Mouse (Mus musculus) CH12.LX (cell line): ENCODE results near the gene Itsn1. TPM values are rescaled to one million over a fixed set of nuclear protein-coding genes. Genes with fewer than 3 reads are reported as not detected.

Experiments
- DNase-seq: peaks from one replicate; pipeline ENCODE4 v3.0.0-alpha.2; 2013; ENCODE audit errors: extremely low read depth
- H3K27ac ChIP-seq: 2 replicates; pipeline ENCODE4 v1.5.1; 2012; ENCODE audit warnings: low read depth, mild to moderate bottlenecking, control low read depth, moderate library complexity; ENCODE audit not compliant: insufficient read depth
- H3K27me3 ChIP-seq: replicated peaks from 2 replicates; pipeline ENCODE3; 2012; ENCODE audit warnings: inconsistent platforms
- H3K36me3 ChIP-seq, 2 experiments: replicated peaks in 1 of 2; 2 replicates each; pipeline versions ENCODE3 to v1.6.1; 2012; ENCODE audit warnings: inconsistent platforms in 1 of 2, low read length in 1 of 2, mild to moderate bottlenecking in 1 of 2, mixed read lengths in 1 of 2, moderate library complexity in 1 of 2; ENCODE audit not compliant: control insufficient read depth in 1 of 2, insufficient read depth in 1 of 2
- H3K4me1 ChIP-seq, 2 experiments: 2 replicates each; pipeline ENCODE4 v1.6.1; 2012; ENCODE audit warnings: inconsistent platforms in 1 of 2, moderate library complexity in 1 of 2; ENCODE audit not compliant: insufficient read depth in 2 of 2, control insufficient read depth in 1 of 2
- H3K4me2 ChIP-seq: 2 replicates; pipeline ENCODE4 v1.6.1; 2012; ENCODE audit warnings: low read depth, mild to moderate bottlenecking, control low read depth; ENCODE audit not compliant: poor library complexity, insufficient read depth, severe bottlenecking
- H3K4me3 ChIP-seq, 3 experiments: fragments of 150-350 bp in 1 of 3; sonication (generic) in 1 of 3; replicated peaks in 1 of 3; 2 replicates each; pipeline versions ENCODE3 to v1.5.1; 2011 to 2012; ENCODE audit warnings: low read depth in 2 of 3, low read length in 2 of 3, mild to moderate bottlenecking in 2 of 3, moderate library complexity in 2 of 3, control low read depth in 1 of 3, improper control_type of control experiment in 1 of 3, inconsistent platforms in 1 of 3, mixed read lengths in 1 of 3; ENCODE audit not compliant: poor library complexity in 1 of 3
- H3K79me2 ChIP-seq: replicated peaks from 2 replicates; pipeline ENCODE4 v1.6.1; 2012; ENCODE audit warnings: mild to moderate bottlenecking, moderate library complexity; ENCODE audit not compliant: control insufficient read depth, poor library complexity, insufficient read depth, severe bottlenecking; ENCODE audit errors: extremely low read depth
- H3K9ac ChIP-seq: 2 replicates; pipeline ENCODE4 v1.6.1; 2012; ENCODE audit warnings: low read depth, mild to moderate bottlenecking, control low read depth, moderate library complexity; ENCODE audit not compliant: insufficient read depth
- H3K9me3 ChIP-seq: replicated peaks from 2 replicates; pipeline ENCODE3; 2012; ENCODE audit warnings: low read length, inconsistent platforms, mixed read lengths
- BHLHE40 ChIP-seq: IDR thresholded peaks from 2 replicates; pipeline ENCODE4 v1.6.1; 2011; ENCODE audit warnings: mild to moderate bottlenecking, low read depth, low read length, improper control_type of control experiment
- CHD1 ChIP-seq: IDR thresholded peaks from 2 replicates; pipeline ENCODE4 v1.6.1; 2012; ENCODE audit warnings: low read depth, low read length, improper control_type of control experiment, inconsistent platforms
- CHD2 ChIP-seq: IDR thresholded peaks from 2 replicates; pipeline ENCODE4 v1.6.1; 2011; ENCODE audit warnings: low read length, improper control_type of control experiment
- E2F4 ChIP-seq: IDR thresholded peaks from 2 replicates; pipeline ENCODE4 v1.6.1; 2011; ENCODE audit warnings: low read depth, low read length, improper control_type of control experiment; ENCODE audit not compliant: insufficient replicate concordance
- ELF1 ChIP-seq: IDR thresholded peaks from 2 replicates; pipeline ENCODE4 v1.6.1; 2014; ENCODE audit warnings: low read depth, mild to moderate bottlenecking, inconsistent platforms, low read length, improper control_type of control experiment
- EP300 ChIP-seq: IDR thresholded peaks from 2 replicates; pipeline ENCODE4 v1.6.1; 2011; ENCODE audit warnings: low read length, improper control_type of control experiment
- ETS1 ChIP-seq: conservative IDR thresholded peaks from 2 replicates; pipeline ENCODE4 v1.6.1; 2012; ENCODE audit warnings: low read depth, mild to moderate bottlenecking, inconsistent platforms, low read length, improper control_type of control experiment, moderate library complexity
- GABPA ChIP-seq: IDR thresholded peaks from 2 replicates; pipeline ENCODE4 v1.6.1; 2012; ENCODE audit warnings: low read depth, low read length, improper control_type of control experiment, inconsistent platforms; ENCODE audit not compliant: insufficient replicate concordance
- HCFC1 ChIP-seq: IDR thresholded peaks from 2 replicates; pipeline ENCODE4 v1.6.1; 2012; ENCODE audit warnings: low read depth, mild to moderate bottlenecking, inconsistent platforms, low read length, improper control_type of control experiment
- IRF4 ChIP-seq: IDR thresholded peaks from 2 replicates; pipeline ENCODE4 v1.6.1; 2014; ENCODE audit warnings: low read depth, mild to moderate bottlenecking, inconsistent platforms, low read length, improper control_type of control experiment
- JUND ChIP-seq: conservative IDR thresholded peaks from 2 replicates; pipeline ENCODE4 v1.6.1; 2011; ENCODE audit warnings: low read depth, low read length, improper control_type of control experiment
- KAT2A ChIP-seq: IDR thresholded peaks from 2 replicates; pipeline ENCODE4 v1.6.1; 2012; ENCODE audit warnings: low read length, improper control_type of control experiment, inconsistent platforms; ENCODE audit not compliant: insufficient replicate concordance
- MAFK ChIP-seq: IDR thresholded peaks from 2 replicates; pipeline ENCODE4 v1.6.1; 2011; ENCODE audit warnings: low read length, improper control_type of control experiment; ENCODE audit not compliant: insufficient replicate concordance
- MAX ChIP-seq: IDR thresholded peaks from 2 replicates; pipeline ENCODE4 v1.6.1; 2011; ENCODE audit warnings: low read length, improper control_type of control experiment
- MAZ ChIP-seq: IDR thresholded peaks from 2 replicates; pipeline ENCODE4 v1.6.1; 2012; ENCODE audit warnings: low read depth, mild to moderate bottlenecking, inconsistent platforms, low read length, improper control_type of control experiment, moderate library complexity
- MEF2A ChIP-seq: IDR thresholded peaks from 2 replicates; pipeline ENCODE4 v1.6.1; 2014; ENCODE audit warnings: low read depth, mild to moderate bottlenecking, inconsistent platforms, low read length, improper control_type of control experiment, borderline replicate concordance
- MXI1 ChIP-seq: IDR thresholded peaks from 2 replicates; pipeline ENCODE4 v1.6.1; 2011; ENCODE audit warnings: mild to moderate bottlenecking, low read depth, low read length, improper control_type of control experiment
- MYC ChIP-seq: IDR thresholded peaks from 2 replicates; pipeline ENCODE4 v1.6.1; 2011; ENCODE audit warnings: low read depth, mild to moderate bottlenecking, improper control_type of control experiment, low read length
- POLR2A ChIP-seq: IDR thresholded peaks from 2 replicates; pipeline ENCODE4 v1.6.1; 2011; ENCODE audit warnings: low read depth, mild to moderate bottlenecking, improper control_type of control experiment, low read length
- POLR2AphosphoS2 ChIP-seq: IDR thresholded peaks from 2 replicates; pipeline ENCODE4 v1.6.1; 2011; ENCODE audit warnings: low read depth, low read length, improper control_type of control experiment
- RAD21 ChIP-seq: IDR thresholded peaks from 2 replicates; pipeline ENCODE4 v1.6.1; 2011; ENCODE audit warnings: low read depth, mild to moderate bottlenecking, low read length, improper control_type of control experiment, moderate library complexity
- RCOR1 ChIP-seq: conservative IDR thresholded peaks from 2 replicates; pipeline ENCODE4 v1.6.1; 2012; ENCODE audit warnings: low read depth, mild to moderate bottlenecking, inconsistent platforms, low read length, improper control_type of control experiment
- SIN3A ChIP-seq: IDR thresholded peaks from 2 replicates; pipeline ENCODE4 v1.6.1; 2012; ENCODE audit warnings: low read length, improper control_type of control experiment, inconsistent platforms
- SMC3 ChIP-seq: IDR thresholded peaks from 2 replicates; pipeline ENCODE4 v1.6.1; 2011; ENCODE audit warnings: low read depth, low read length, improper control_type of control experiment
- TCF12 ChIP-seq: IDR thresholded peaks from 2 replicates; pipeline ENCODE4 v1.6.1; 2014; ENCODE audit warnings: low read depth, mild to moderate bottlenecking, inconsistent platforms, low read length, improper control_type of control experiment
- USF1 ChIP-seq: IDR thresholded peaks from 2 replicates; pipeline ENCODE4 v1.6.1; 2014; ENCODE audit warnings: low read depth, mild to moderate bottlenecking, inconsistent platforms, low read length, improper control_type of control experiment
- USF2 ChIP-seq: conservative IDR thresholded peaks from 2 replicates; pipeline ENCODE4 v1.6.1; 2011; ENCODE audit warnings: low read depth, low read length, improper control_type of control experiment
- ZC3H11A ChIP-seq: IDR thresholded peaks from 2 replicates; pipeline ENCODE4 v1.6.1; 2012; ENCODE audit warnings: low read depth, mild to moderate bottlenecking, inconsistent platforms, low read length, improper control_type of control experiment
- ZKSCAN1 ChIP-seq: IDR thresholded peaks from 2 replicates; pipeline ENCODE4 v1.6.1; 2012; ENCODE audit warnings: low read depth, inconsistent platforms, low read length, improper control_type of control experiment, borderline replicate concordance
- dilution Hi-C: fragments of 300-500 bp; cut with MboI; formaldehyde crosslinking; loops from 2 replicates; pipeline ENCODE4 v1.14.3; 2020; ENCODE audit warnings: low sequenced_read_pairs; ENCODE audit not compliant: extremely low pct_unique_long_range_greater_than_20kb, extremely low pct_ligation_motif_present
- in situ Hi-C: fragments of 300-500 bp; cut with MboI; formaldehyde crosslinking; loops from 3 replicates; pipeline ENCODE4 v1.14.3; 2019; ENCODE audit warnings: low sequenced_read_pairs, low pct_ligation_motif_present, low pct_unique_long_range_greater_than_20kb, mixed read lengths
- polyA plus RNA-seq: library from polyadenylated mRNA; unstranded; fragments of >175 nt; gene quantifications from 2 replicates; pipeline ENCODE4 v1.2.1, GENCODE M21; 2012; ENCODE audit warnings: low read depth; ENCODE audit not compliant: insufficient read length
- total RNA-seq, 2 experiments: library from RNA; depleted of rRNA; stranded (reverse); fragments of 300-350 nt in 1 of 2; fragments of >200 nt in 1 of 2; gene quantifications; 2 replicates each; pipeline ENCODE4 v1.2.3; 2012 to 2014

The Itsn1 gene
- total and polyA plus RNA-seq, 3 experiments: 32.5 to 54.5 (median 46.3) TPM

DNA sequence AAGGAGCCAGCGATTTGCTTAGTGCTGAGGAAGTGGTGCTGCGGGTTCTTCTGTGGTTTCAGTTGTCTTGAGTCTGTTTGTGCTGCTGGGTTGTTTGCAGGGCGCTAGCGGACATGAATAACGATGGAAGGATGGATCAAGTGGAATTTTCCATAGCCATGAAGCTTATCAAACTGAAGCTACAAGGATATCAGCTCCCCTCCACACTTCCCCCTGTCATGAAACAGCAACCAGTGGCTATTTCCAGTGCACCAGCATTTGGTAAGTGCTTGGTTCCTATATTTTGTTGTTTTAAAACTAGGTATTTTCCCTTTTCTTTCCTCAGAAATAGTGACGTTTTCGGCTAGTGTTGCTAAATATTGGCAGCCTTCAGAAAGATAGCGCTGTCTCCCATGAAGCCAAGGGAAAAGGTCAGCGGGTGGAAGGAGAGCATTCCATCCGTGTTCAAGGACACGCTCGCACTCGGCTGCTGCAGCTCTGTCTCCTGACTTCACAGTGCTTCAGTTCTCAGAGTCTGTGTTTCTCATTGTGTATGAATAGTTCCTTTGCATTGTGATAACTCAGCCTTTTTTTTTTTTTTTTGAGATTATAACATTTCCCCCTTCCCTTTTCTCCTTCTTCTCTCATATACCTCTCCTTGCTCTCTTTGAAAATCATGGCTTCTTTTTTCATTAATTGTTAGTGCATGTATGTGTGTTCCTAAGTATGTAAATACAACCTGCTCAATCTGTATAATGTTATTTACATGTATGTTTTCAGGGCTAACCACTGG is 64.6 kb downstream of the Itsn1 start:
- H3K36me3 ChIP-seq: peaks cover 19 to 51% of the 10 kb centered on the region in 2 experiments
- no peak overlapping the region for H3K9ac ChIP-seq
- no peaks in the 10 kb centered on the region for H3K9me3 ChIP-seq
- in situ Hi-C loops (no loop called here), dilution Hi-C loops (no loop called here)
- no peaks in the 10 kb centered on the region for H3K79me2 ChIP-seq
- no peak for TF ChIP-seq ZC3H11A
- TF ChIP-seq EP300: peak; percentile 53; the same call in 1 of the 2 replicates
- no peak for TF ChIP-seq USF1
- TF ChIP-seq JUND: peak; percentile 48; the same call in 1 of the 2 replicates
- peak; percentile 80; the same call in 1 of the 2 replicates for TF ChIP-seq RCOR1
- TF ChIP-seq SMC3: peak; percentile 21
- TF ChIP-seq USF2: no peak
- no peak for TF ChIP-seq CHD1
- TF ChIP-seq TCF12: peak; percentile 62; the same call in 1 of the 2 replicates
- no peak for TF ChIP-seq KAT2A
- TF ChIP-seq HCFC1: no peak
- TF ChIP-seq ETS1: peak; percentile 43; the same call in 1 of the 2 replicates
- TF ChIP-seq ELF1: peak; percentile 62
- peak; percentile 72 for TF ChIP-seq MEF2A
- TF ChIP-seq MXI1: peak; percentile 59
- TF ChIP-seq POLR2AphosphoS2: no peak
- peak; percentile 68 for TF ChIP-seq BHLHE40
- peak; percentile 74; the same call in 1 of the 2 replicates for TF ChIP-seq E2F4
- TF ChIP-seq IRF4: peak; percentile 74
- peak; percentile 68; the same call in 1 of the 2 replicates for TF ChIP-seq MYC
- TF ChIP-seq RAD21: no peak
- 0 out of 2 replicates have a peak, but pooled peaks have one; percentile 55 for TF ChIP-seq MAFK
- TF ChIP-seq CHD2: peak; percentile 44
- peak; percentile 40; the same call in 1 of the 2 replicates for TF ChIP-seq SIN3A
- 0 out of 2 replicates have a peak, but pooled peaks have one; percentile 21 for TF ChIP-seq MAX
- TF ChIP-seq ZKSCAN1: no peak
- TF ChIP-seq GABPA: no peak
- no peak for TF ChIP-seq MAZ
- TF ChIP-seq POLR2A: no peak
- H3K27ac ChIP-seq: no peak overlapping the region
- H3K4me1 ChIP-seq: peaks cover 36 to 45% of the 10 kb centered on the region in 2 experiments
- peak; percentile 62 for DNase-seq
- H3K27me3 ChIP-seq: no peaks in the 10 kb centered on the region
- H3K4me3 ChIP-seq: no peak overlapping the region
- H3K4me2 ChIP-seq: peak overlapping the region; percentile 39
